Mouse (Mus musculus) MEL (cell line): Measurements from ENCODE around the gene Dpysl4.

Source experiments
- CTCF ChIP-seq, 3 experiments: IDR thresholded peaks in 2 of 3; conservative IDR thresholded peaks in 1 of 3; 2 replicates each; pipeline ENCODE4 v1.5.1; 2011 to 2012; ENCODE audit warnings: low read length in 3 of 3, low read depth in 2 of 3, mild to moderate bottlenecking in 2 of 3, improper control_type of control experiment in 1 of 3, inconsistent platforms in 1 of 3, mixed read lengths in 1 of 3, moderate library complexity in 1 of 3; ENCODE audit not compliant: control insufficient read depth in 1 of 3, insufficient read depth in 1 of 3, poor library complexity in 1 of 3, severe bottlenecking in 1 of 3
- GATA1 ChIP-seq: IDR thresholded peaks from 2 replicates; pipeline ENCODE4 v1.6.1; 2011; ENCODE audit warnings: low read depth, low read length, improper control_type of control experiment
- KAT2A ChIP-seq: conservative IDR thresholded peaks from 2 replicates; pipeline ENCODE4 v1.6.1; 2012; ENCODE audit warnings: low read depth, low read length, improper control_type of control experiment, inconsistent platforms
- MAX ChIP-seq: IDR thresholded peaks from 2 replicates; pipeline ENCODE4 v1.6.1; 2011; ENCODE audit warnings: low read length, improper control_type of control experiment
- MAZ ChIP-seq: IDR thresholded peaks from 2 replicates; pipeline ENCODE4 v1.6.1; 2012; ENCODE audit warnings: low read depth, mild to moderate bottlenecking, inconsistent platforms, low read length, improper control_type of control experiment
- POLR2A ChIP-seq, 2 experiments: IDR thresholded peaks; 2 replicates each; pipeline ENCODE4 v1.6.1; 2011 to 2012; ENCODE audit warnings: low read length in 2 of 2, mild to moderate bottlenecking in 2 of 2, control low read depth in 1 of 2, improper control_type of control experiment in 1 of 2, low read depth in 1 of 2, moderate library complexity in 1 of 2; ENCODE audit not compliant: control insufficient read depth in 1 of 2, insufficient read depth in 1 of 2, poor library complexity in 1 of 2
- ZMIZ1 ChIP-seq: IDR thresholded peaks from 2 replicates; pipeline ENCODE4 v1.6.1; 2012; ENCODE audit warnings: low read depth, mild to moderate bottlenecking, inconsistent platforms, low read length, improper control_type of control experiment, moderate library complexity

DNA sequence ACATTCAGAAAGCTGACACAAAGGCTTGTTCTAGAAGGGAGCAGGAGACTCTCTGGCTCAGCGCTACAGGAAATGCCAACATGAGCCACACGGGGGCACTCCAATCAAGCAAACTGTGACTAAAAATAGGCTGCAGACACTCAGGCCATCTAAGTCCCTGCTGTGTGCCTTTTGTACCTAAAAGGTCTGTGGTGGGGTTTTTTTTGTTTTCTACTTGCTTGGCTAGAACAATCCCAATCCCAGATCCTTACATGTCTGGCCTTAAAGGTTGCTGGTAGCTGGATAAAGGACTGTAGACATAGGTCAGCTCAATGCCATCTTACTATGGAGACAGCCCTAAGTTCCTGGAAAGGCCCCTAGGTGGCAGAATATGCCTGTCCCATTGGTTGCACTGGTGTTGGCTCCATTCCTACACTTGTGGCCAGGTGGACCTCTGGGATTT, 17.6 kb upstream of the Dpysl4 start:
- TF ChIP-seq MAZ (no peak), ZMIZ1 (no peak), KAT2A (no peak), MAX (no peak), GATA1 (no peak), CTCF (IDR thresholded peaks at IDR 0.05 in 2 of 3, conservative IDR thresholded peaks at IDR 0.05 in 1 of 3; ENCODE audit: control insufficient read depth in 1 of 3, insufficient read depth in 1 of 3, low read depth in 2 of 3, low read length in 3 of 3, poor library complexity in 1 of 3, severe bottlenecking in 1 of 3) (peak; percentile 54 to 78 (median 61)), POLR2A (IDR thresholded peaks at IDR 0.05; ENCODE audit: control insufficient read depth in 1 of 2, insufficient read depth in 1 of 2, low read depth in 1 of 2, low read length in 2 of 2, poor library complexity in 1 of 2) (no peak)
